Mouse (Mus musculus): ENCODE results near the gene 1810010D01Rik.

Gene 1810010D01Rik

GRCm38 (mm10) chr7:145215476-145215875 lies 7.6 kb upstream of the 1810010D01Rik start:
- no peak for DNase-seq (ENCODE audit: low spot score)

- peak; percentile 78 for DNase-seq (ENCODE audit: low spot score)
Measured at GRCm38 (mm10) chr7:145211680-145212659, 4.1 kb upstream of the 1810010D01Rik start.

GRCm38 (mm10) chr7:145210477-145211070 lies 2.7 kb upstream of the 1810010D01Rik start:
- no peak for DNase-seq (ENCODE audit: low spot score)

GRCm38 (mm10) chr7:145206801-145207200 lies 1.1 kb downstream of the 1810010D01Rik start:
- DNase-seq (ENCODE audit: low spot score), result no peak

GRCm38 (mm10) chr7:145206056-145206610 lies 1.8 kb downstream of the 1810010D01Rik start:
- DNase-seq (ENCODE audit: low spot score), result peak; percentile 88

GRCm38 (mm10) chr7:145205363-145205902 lies 2.5 kb downstream of the 1810010D01Rik start:
- DNase-seq (ENCODE audit: low spot score), result no peak

GRCm38 (mm10) chr7:145199711-145200110 lies 8.2 kb downstream of the 1810010D01Rik start:
- DNase-seq (ENCODE audit: low spot score), result no peak

- DNase-seq (ENCODE audit: low spot score), result no peak
Measured at GRCm38 (mm10) chr7:145198223-145198714, 9.7 kb downstream of the 1810010D01Rik start.

GRCm38 (mm10) chr7:145197711-145198110 lies 10.2 kb downstream of the 1810010D01Rik start:
- no peak for DNase-seq (ENCODE audit: low spot score)

- no peak for DNase-seq (ENCODE audit: low spot score)
Measured at GRCm38 (mm10) chr7:145197042-145197441, 10.9 kb downstream of the 1810010D01Rik start.

- DNase-seq (ENCODE audit: low spot score), result no peak
Measured at GRCm38 (mm10) chr7:145196340-145196739, 11.6 kb downstream of the 1810010D01Rik start.

GRCm38 (mm10) chr7:145195186-145195927 lies 12.6 kb downstream of the 1810010D01Rik start:
- DNase-seq (ENCODE audit: low spot score), result no peak

GRCm38 (mm10) chr7:145194455-145195161 lies 13.3 kb downstream of the 1810010D01Rik start:
- DNase-seq (ENCODE audit: low spot score), result no peak

GRCm38 (mm10) chr7:145192836-145193235 lies 15.1 kb downstream of the 1810010D01Rik start:
- DNase-seq (ENCODE audit: low spot score), result no peak

GRCm38 (mm10) chr7:145190520-145190919 lies 17.4 kb downstream of the 1810010D01Rik start:
- no peak for DNase-seq (ENCODE audit: low spot score)

- DNase-seq (ENCODE audit: low spot score), result peak; percentile 22
Measured at GRCm38 (mm10) chr7:145189342-145189741, 18.6 kb downstream of the 1810010D01Rik start.

- no peak for DNase-seq (ENCODE audit: low spot score)
Measured at GRCm38 (mm10) chr7:145187802-145188201, 20.1 kb downstream of the 1810010D01Rik start.

GRCm38 (mm10) chr7:145182388-145182787 lies 25.5 kb downstream of the 1810010D01Rik start:
- peak; percentile 27 for DNase-seq (ENCODE audit: low spot score)

GRCm38 (mm10) chr7:145181376-145182034 lies 26.4 kb downstream of the 1810010D01Rik start:
- DNase-seq (ENCODE audit: low spot score), result peak; percentile 30

- DNase-seq (ENCODE audit: low spot score), result peak; percentile 67
Measured at GRCm38 (mm10) chr7:145179691-145180091, 28.2 kb downstream of the 1810010D01Rik start.

Measured in embryo, embryonic 10.5 days (tissue).